Mouse (Mus musculus): ENCODE measurements around the gene Casd1. TPM values are rescaled to one million over a fixed set of nuclear protein-coding genes. Genes with fewer than 3 reads are reported as not detected.

The Casd1 gene
- polyA plus RNA-seq, 1 experiment: 2.7 TPM

DNA sequence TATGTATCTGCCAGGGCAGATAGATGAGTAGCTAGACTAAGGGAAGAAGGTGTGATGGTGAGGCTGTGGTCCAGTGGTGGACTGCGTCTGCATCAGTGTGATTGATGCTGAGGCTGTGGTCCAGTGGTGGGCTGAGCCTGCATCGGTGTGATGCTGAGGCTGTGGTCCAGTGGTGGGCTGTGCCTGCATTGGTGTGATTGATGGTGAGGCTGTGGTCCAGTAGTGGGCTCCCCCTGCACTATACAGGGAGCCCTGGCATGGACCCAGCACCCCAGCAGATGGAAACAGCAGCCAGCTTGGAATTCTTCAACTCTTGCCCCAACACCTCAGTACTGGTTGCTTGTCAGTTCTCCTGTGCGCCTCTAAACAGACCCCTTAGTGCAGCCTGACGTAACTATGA, 5.8 kb downstream of the Casd1 start:
- TF ChIP-seq FLI1 (IDR thresholded peaks at IDR 0.05; ENCODE audit: low read length) (no peak), GATA1 (IDR thresholded peaks at IDR 0.05; ENCODE audit: borderline replicate concordance, low read length) (no peak)
- Histone ChIP-seq H3K4me3 (replicated peaks) (no peak overlapping the region), H3K4me1 (peaks cover 67% of the 10 kb centered on the region), H3K27me3 (replicated peaks) (no peaks in the 10 kb centered on the region), H3K36me3 (replicated peaks; ENCODE audit: low read length) (peaks cover 8% of the 10 kb centered on the region), H3K9me3 (no peaks in the 10 kb centered on the region)

- peak; percentile 30; the same call in 1 of the 3 replicates for TF ChIP-seq GATA1 (IDR thresholded peaks at IDR 0.05; ENCODE audit: borderline replicate concordance, low read length)
- TF ChIP-seq FLI1 (IDR thresholded peaks at IDR 0.05; ENCODE audit: low read length): no peak
- peaks cover 23% of the 10 kb centered on the region for H3K36me3 ChIP-seq (replicated peaks; ENCODE audit: low read length)
- peaks cover 50% of the 10 kb centered on the region for H3K4me1 ChIP-seq
- H3K4me3 ChIP-seq (replicated peaks): peak overlapping the region; percentile 86
- peaks cover 2% of the 10 kb centered on the region; the same call in 1 of the 2 replicates for H3K9me3 ChIP-seq
- no peaks in the 10 kb centered on the region for H3K27me3 ChIP-seq (replicated peaks)
These were observed 9.7 kb downstream of the Casd1 start for GRCm38 (mm10) chr6:4610216-4610896.

DNA sequence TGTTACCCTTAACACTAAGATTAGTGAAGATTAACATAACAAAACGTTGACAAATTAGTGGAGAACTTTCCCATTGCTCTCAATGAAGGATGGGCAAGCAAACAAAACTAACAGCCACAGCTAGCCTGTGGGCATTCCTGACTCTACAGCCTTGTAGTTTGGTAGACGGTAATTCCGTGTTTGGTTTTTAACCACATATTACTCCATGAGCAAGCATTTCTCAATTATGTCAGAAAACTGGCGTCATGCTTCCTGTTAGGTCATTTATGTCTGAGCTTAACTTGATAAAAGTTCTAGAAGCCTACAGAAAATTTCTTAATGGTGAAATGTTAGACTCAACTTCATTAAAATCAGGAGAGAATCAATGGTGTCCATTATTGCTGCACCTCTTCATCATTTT, 11.2 kb downstream of the Casd1 start:
- Histone ChIP-seq H3K36me3 (replicated peaks; ENCODE audit: low read length) (peaks cover 32% of the 10 kb centered on the region), H3K4me1 (peaks cover 39% of the 10 kb centered on the region), H3K27me3 (replicated peaks) (no peaks in the 10 kb centered on the region), H3K9me3 (peaks cover 2% of the 10 kb centered on the region; the same call in 1 of the 2 replicates), H3K4me3 (replicated peaks) (peak overlapping the region; percentile 69)
- TF ChIP-seq GATA1 (IDR thresholded peaks at IDR 0.05; ENCODE audit: borderline replicate concordance, low read length) (no peak), FLI1 (IDR thresholded peaks at IDR 0.05; ENCODE audit: low read length) (no peak)

GRCm38 (mm10) chr6:4612431-4612830, 11.8 kb downstream of the Casd1 start:
- H3K4me3 ChIP-seq (replicated peaks): no peak overlapping the region

DNA sequence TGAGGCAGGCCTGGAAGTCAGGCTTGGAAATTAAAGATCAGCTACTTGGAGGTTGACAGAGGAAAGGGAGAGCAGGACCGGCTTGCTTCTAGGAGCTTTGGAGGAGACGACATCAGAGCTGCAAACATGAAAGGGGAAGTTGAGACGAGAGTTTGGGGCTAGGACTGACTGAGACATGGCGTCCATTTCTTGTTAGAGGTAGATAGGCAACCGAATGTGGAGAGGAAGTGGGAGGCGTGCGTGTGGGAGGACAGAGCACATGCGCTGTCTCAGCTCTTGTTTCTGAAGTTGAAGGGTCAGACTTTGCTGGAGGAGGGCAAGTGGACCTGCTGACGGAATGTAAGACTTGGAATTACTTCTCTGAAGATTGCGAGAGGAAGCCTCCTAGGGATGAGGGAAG, 17.3 kb downstream of the Casd1 start:
- H3K36me3 ChIP-seq (replicated peaks; ENCODE audit: low read length): peaks cover 74% of the 10 kb centered on the region
- H3K9me3 ChIP-seq: peaks cover 2% of the 10 kb centered on the region; the same call in 1 of the 2 replicates
- H3K27me3 ChIP-seq (replicated peaks): no peaks in the 10 kb centered on the region
- peaks cover 9% of the 10 kb centered on the region for H3K4me1 ChIP-seq
- no peak for TF ChIP-seq FLI1 (IDR thresholded peaks at IDR 0.05; ENCODE audit: low read length)
- no peak for TF ChIP-seq GATA1 (IDR thresholded peaks at IDR 0.05; ENCODE audit: borderline replicate concordance, low read length)
- peak overlapping the region; percentile 59 for H3K4me3 ChIP-seq (replicated peaks)

More at GRCm38 (mm10) chr6:4612431-4612830, 11.8 kb downstream of the Casd1 start:
- TF ChIP-seq GATA1 (IDR thresholded peaks at IDR 0.05; ENCODE audit: borderline replicate concordance, low read length): no peak
- no peak for TF ChIP-seq FLI1 (IDR thresholded peaks at IDR 0.05; ENCODE audit: low read length)
- no peaks in the 10 kb centered on the region for H3K27me3 ChIP-seq (replicated peaks)
- H3K9me3 ChIP-seq: peaks cover 2% of the 10 kb centered on the region; the same call in 1 of the 2 replicates
- peaks cover 38% of the 10 kb centered on the region for H3K36me3 ChIP-seq (replicated peaks; ENCODE audit: low read length)
- H3K4me1 ChIP-seq: peaks cover 35% of the 10 kb centered on the region

- Histone ChIP-seq H3K4me3 (replicated peaks) (no peak overlapping the region), H3K36me3 (replicated peaks; ENCODE audit: low read length) (peaks cover 70% of the 10 kb centered on the region), H3K27me3 (replicated peaks) (no peaks in the 10 kb centered on the region), H3K9me3 (no peaks in the 10 kb centered on the region), H3K4me1 (no peaks in the 10 kb centered on the region)
- TF ChIP-seq GATA1 (IDR thresholded peaks at IDR 0.05; ENCODE audit: borderline replicate concordance, low read length) (no peak), FLI1 (IDR thresholded peaks at IDR 0.05; ENCODE audit: low read length) (no peak)
These were observed 30.8 kb downstream of the Casd1 start for GRCm38 (mm10) chr6:4631464-4631863.

GRCm38 (mm10) chr6:4633189-4633588, 32.5 kb downstream of the Casd1 start:
- Histone ChIP-seq H3K36me3 (replicated peaks; ENCODE audit: low read length) (peaks cover 77% of the 10 kb centered on the region), H3K4me3 (replicated peaks) (no peak overlapping the region), H3K9me3 (no peaks in the 10 kb centered on the region), H3K4me1 (no peaks in the 10 kb centered on the region), H3K27me3 (replicated peaks) (no peaks in the 10 kb centered on the region)
- TF ChIP-seq GATA1 (IDR thresholded peaks at IDR 0.05; ENCODE audit: borderline replicate concordance, low read length) (no peak), FLI1 (IDR thresholded peaks at IDR 0.05; ENCODE audit: low read length) (no peak)

DNA sequence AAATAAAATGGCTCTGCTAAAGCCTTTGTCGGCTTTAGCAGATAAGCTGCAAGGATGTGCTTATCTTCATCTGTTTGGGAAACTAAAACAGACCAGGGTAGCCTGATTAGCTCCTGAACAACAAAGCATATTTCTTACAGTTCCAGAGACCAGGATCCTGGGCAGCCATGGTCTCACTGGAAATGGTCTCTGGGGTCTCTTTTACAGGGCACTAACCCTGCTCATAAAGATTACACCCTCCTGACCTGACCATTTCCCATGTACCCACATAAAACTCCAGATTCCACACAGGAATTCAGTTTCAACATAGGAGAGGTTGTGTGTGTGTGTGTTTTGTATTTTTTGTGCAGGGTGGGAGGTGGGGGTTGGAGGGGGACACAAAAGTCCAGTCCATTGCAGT, 34.2 kb downstream of the Casd1 start:
- Histone ChIP-seq H3K9me3 (no peaks in the 10 kb centered on the region), H3K4me1 (no peaks in the 10 kb centered on the region), H3K36me3 (replicated peaks; ENCODE audit: low read length) (peaks cover 73% of the 10 kb centered on the region), H3K27me3 (replicated peaks) (no peaks in the 10 kb centered on the region), H3K4me3 (replicated peaks) (no peak overlapping the region)
- no peak for TF ChIP-seq FLI1 (IDR thresholded peaks at IDR 0.05; ENCODE audit: low read length)
- no peak for TF ChIP-seq GATA1 (IDR thresholded peaks at IDR 0.05; ENCODE audit: borderline replicate concordance, low read length)

- H3K4me3 ChIP-seq (replicated peaks): no peak overlapping the region
- no peaks in the 10 kb centered on the region for H3K9me3 ChIP-seq
- peaks cover 4% of the 10 kb centered on the region for H3K4me1 ChIP-seq
- H3K27me3 ChIP-seq (replicated peaks): no peaks in the 10 kb centered on the region
- H3K36me3 ChIP-seq (replicated peaks; ENCODE audit: low read length): peaks cover 45% of the 10 kb centered on the region
- TF ChIP-seq FLI1 (IDR thresholded peaks at IDR 0.05; ENCODE audit: low read length) (no peak), GATA1 (IDR thresholded peaks at IDR 0.05; ENCODE audit: borderline replicate concordance, low read length) (no peak)
These were observed 41.4 kb downstream of the Casd1 start for GRCm38 (mm10) chr6:4642068-4642467.

DNA sequence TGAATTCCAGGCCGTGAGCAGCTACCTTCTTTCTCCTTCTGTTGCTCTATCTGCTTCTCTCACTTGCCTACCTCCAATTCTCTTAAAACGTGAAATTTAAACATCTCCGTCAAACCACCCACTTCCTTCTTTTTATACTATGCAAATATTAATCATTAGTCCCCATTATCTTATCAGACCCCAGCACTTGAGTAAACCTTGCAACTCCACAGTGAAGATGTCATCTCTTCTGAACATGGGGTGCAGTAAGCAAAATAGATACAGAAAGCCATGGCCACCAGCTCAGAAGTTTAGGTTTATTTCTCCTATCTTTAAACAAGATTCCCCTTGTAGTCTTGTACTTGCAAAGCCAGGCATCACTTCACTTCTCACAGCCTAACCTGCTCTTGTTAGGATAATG, 46.7 kb downstream of the Casd1 start:
- TF ChIP-seq FLI1 (IDR thresholded peaks at IDR 0.05; ENCODE audit: low read length): no peak
- no peak for TF ChIP-seq GATA1 (IDR thresholded peaks at IDR 0.05; ENCODE audit: borderline replicate concordance, low read length)
- Histone ChIP-seq H3K4me1 (peaks cover 10% of the 10 kb centered on the region), H3K27me3 (replicated peaks) (no peaks in the 10 kb centered on the region), H3K4me3 (replicated peaks) (no peak overlapping the region), H3K9me3 (no peaks in the 10 kb centered on the region), H3K36me3 (replicated peaks; ENCODE audit: low read length) (peaks cover 2% of the 10 kb centered on the region)

All from megakaryocyte, embryonic 14.5 days (primary cell).